In the genomic region with DNA sequence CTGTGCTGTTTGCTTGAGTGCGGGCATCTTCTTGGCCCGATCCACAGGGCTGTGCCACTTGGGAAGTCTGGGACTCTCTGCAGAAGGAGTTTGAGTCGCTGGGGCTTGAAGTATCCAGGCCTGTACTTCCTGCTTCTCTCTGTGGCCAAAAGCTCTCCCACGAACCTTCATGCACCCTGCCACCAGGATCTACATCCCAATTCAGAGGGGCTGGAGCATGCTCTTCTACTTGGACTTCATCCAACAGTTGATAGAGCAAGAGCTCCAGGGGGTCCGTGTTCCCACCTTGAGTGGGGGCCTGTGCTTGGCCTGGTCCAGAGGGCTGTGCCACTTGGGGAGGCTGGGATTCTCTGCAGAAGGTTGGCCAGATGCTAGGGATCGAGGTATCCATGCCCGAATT, we compare ENCODE assay signal across 11 mouse cellular contexts. TPM values are rescaled to one million over a fixed set of nuclear protein-coding genes. Genes with fewer than 3 reads are reported as not detected.
DNase-seq lines count a peak whose midpoint lies in the region; ATAC-seq and TF ChIP-seq lines count a peak whose summit lies in the region.
"Not testable (repeated sequence)": the region's sequence is repeated elsewhere in the genome, so short reads cannot be mapped to it uniquely, and the experiment has no call there.
"Had no signal": no experiment of that assay in that cellular context is flagged by ENCODE, and none has a peak within 500 bp of the region (broad histone marks: within the 10 kb centered on the region; RNA-seq: fewer than 3 reads in every experiment).

No protein-coding gene starts in this region.

- H3K27me3 ChIP-seq in cerebellum, adult 2 months (ENCODE audit: control insufficient read depth, insufficient read depth, low read length); heart, embryonic 16.5 days (ENCODE audit: control insufficient read depth, insufficient read depth, low read length); kidney, embryonic 14.5 days (ENCODE audit: control insufficient read depth, insufficient read depth, low read length); liver, embryonic 14.5 days (ENCODE audit: control insufficient read depth, insufficient read depth, low read length); midbrain, embryonic 14.5 days (ENCODE audit: control insufficient read depth, insufficient read depth, low read length): not testable (repeated sequence)

- ATAC-seq in heart, embryonic 16.5 days (replicated peaks; ENCODE audit: extremely low read depth, insufficient read depth, low FRiP score): peak; percentile 17; the same call in 1 of the 2 replicates
- peak; percentile 38; the same call in 1 of the 2 replicates for ATAC-seq in kidney, embryonic 14.5 days (ENCODE audit: low FRiP score, low TSS enrichment)
- peak; percentile 13; the same call in 1 of the 2 replicates for ATAC-seq in liver, embryonic 14.5 days (ENCODE audit: insufficient read depth)
- ATAC-seq in midbrain, embryonic 14.5 days (ENCODE audit: low FRiP score, low TSS enrichment): peak; percentile 41

- H3K4me3 ChIP-seq in cerebellum, adult 2 months (replicated peaks; ENCODE audit: insufficient read depth, low read depth, low read length); heart, embryonic 16.5 days (ENCODE audit: low read length); kidney, embryonic 14.5 days (ENCODE audit: low read length); liver, embryonic 14.5 days (ENCODE audit: insufficient read depth in 1 of 2, low read depth in 2 of 2, low read length in 2 of 2); midbrain, embryonic 14.5 days (replicated peaks; ENCODE audit: low read depth, low read length): not testable (repeated sequence)

- peaks cover 14% of the 10 kb centered on the region for H3K9me3 ChIP-seq in heart, embryonic 16.5 days (replicated peaks; ENCODE audit: control insufficient read depth, low read length)
- peaks cover 19% of the 10 kb centered on the region for H3K9me3 ChIP-seq in kidney, embryonic 14.5 days (ENCODE audit: control insufficient read depth, low read length)
- not testable (repeated sequence) for H3K9me3 ChIP-seq in liver, embryonic 14.5 days (ENCODE audit: control insufficient read depth, low read length)
- H3K9me3 ChIP-seq in midbrain, embryonic 14.5 days (ENCODE audit: control insufficient read depth, low read length): peaks cover 15% of the 10 kb centered on the region

- not testable (repeated sequence) for H3K27ac ChIP-seq in cerebellum, adult 2 months (ENCODE audit: insufficient read depth, low read length); heart, embryonic 16.5 days (ENCODE audit: low read length); kidney, embryonic 14.5 days (ENCODE audit: low read depth, low read length); liver, embryonic 14.5 days; midbrain, embryonic 14.5 days (replicated peaks; ENCODE audit: low read depth, low read length)

- H3K9ac ChIP-seq in heart, embryonic 16.5 days (ENCODE audit: low read length); kidney, embryonic 14.5 days (ENCODE audit: low read depth, low read length); liver, embryonic 14.5 days (replicated peaks); midbrain, embryonic 14.5 days (replicated peaks; ENCODE audit: low read length): not testable (repeated sequence)

- H3K4me2 ChIP-seq in heart, embryonic 16.5 days (ENCODE audit: low read depth, low read length); kidney, embryonic 14.5 days (replicated peaks; ENCODE audit: low read depth, low read length); liver, embryonic 14.5 days (ENCODE audit: low read depth); midbrain, embryonic 14.5 days (ENCODE audit: low read length): not testable (repeated sequence)

- not testable (repeated sequence) for H3K4me1 ChIP-seq in cerebellum, adult 2 months (ENCODE audit: control insufficient read depth, insufficient read depth, low read length); heart, embryonic 16.5 days (ENCODE audit: control insufficient read depth, insufficient read depth, low read length); kidney, embryonic 14.5 days (ENCODE audit: control insufficient read depth, insufficient read depth, low read length); liver, embryonic 14.5 days (replicated peaks; ENCODE audit: control insufficient read depth in 2 of 2, insufficient read depth in 2 of 2, low read length in 1 of 2); midbrain, embryonic 14.5 days (ENCODE audit: control insufficient read depth, insufficient read depth, low read length)

- TF ChIP-seq POLR2A in cerebellum, adult 2 months (IDR thresholded peaks at IDR 0.05; ENCODE audit: borderline replicate concordance, insufficient read depth, low read length): not testable (repeated sequence)

- WGBS in cerebellum, adult 2 months: 71% methylated on average over 5 of the region's 7 CpGs
- 74% methylated on average over 5 of the region's 7 CpGs for WGBS in heart, embryonic 16.5 days
- 88% methylated on average over 5 of the region's 7 CpGs for WGBS in kidney, embryonic 14.5 days
- 67% methylated on average over 5 of the region's 7 CpGs for WGBS in liver, embryonic 14.5 days (ENCODE audit: insufficient replicate concordance)
- 87% methylated on average over 5 of the region's 7 CpGs for WGBS in midbrain, embryonic 14.5 days

- TF ChIP-seq CTCF in cerebellum, adult 2 months (IDR thresholded peaks at IDR 0.05; ENCODE audit: borderline replicate concordance, insufficient read depth, low read depth, low read length); liver, embryonic 14.5 days (IDR thresholded peaks at IDR 0.05; ENCODE audit: low read depth): not testable (repeated sequence)

- peak; percentile 35 to 51 for DNase-seq in cerebellum, adult 2 months
- peak; percentile 66 for DNase-seq in gastrocnemius, adult 18-20 months (ENCODE audit: low spot score)
- DNase-seq in liver, embryonic 14.5 days (ENCODE audit: low read depth in 3 of 3, low spot score in 3 of 3); midbrain, embryonic 14.5 days: not testable (repeated sequence)
- peak; percentile 63 to 88 for DNase-seq in spleen, postnatal 4 days (ENCODE audit: low spot score in 2 of 2)
- DNase-seq in urinary bladder, postnatal 4 days (ENCODE audit: low spot score in 2 of 2): peak; percentile 75 to 94

- H3K36me3 ChIP-seq in heart, embryonic 16.5 days (ENCODE audit: control insufficient read depth, insufficient read depth); kidney, embryonic 14.5 days (ENCODE audit: control insufficient read depth, insufficient read depth, low read length); liver, embryonic 14.5 days (replicated peaks; ENCODE audit: control insufficient read depth, insufficient read depth, low read depth); midbrain, embryonic 14.5 days (ENCODE audit: control insufficient read depth, insufficient read depth, low read length): not testable (repeated sequence)

- not testable (repeated sequence) for TF ChIP-seq EP300 in liver, embryonic 14.5 days (IDR thresholded peaks at IDR 0.05; ENCODE audit: low read depth)

RNA-seq across cellular contexts. Expression of a gene that starts 1.4 kb away (rescaled TPM):
- not detected in 2 replicates for polyA plus RNA-seq in cerebellum, adult 2 months (2012; rRNA removed)
- not detected for total RNA-seq in gastrocnemius, adult 18-20 months (2021)
- polyA plus RNA-seq in heart, embryonic 16.5 days (2015; fragmentation: Nextera tagmentation; extraction: Ambion mirVana): 0.08 TPM in 1 of 2 replicates, not detected in the other
- polyA plus RNA-seq in kidney, embryonic 14.5 days (2014; fragmentation: Nextera tagmentation; extraction: Ambion mirVana): not detected in 2 replicates
- polyA plus RNA-seq in liver, embryonic 14.5 days (2012; rRNA removed): not detected in 2 replicates
- not detected in 2 replicates for polyA plus RNA-seq in liver, embryonic 14.5 days (2014; fragmentation: Nextera tagmentation; extraction: Ambion mirVana)
- not detected in 2 replicates for polyA plus RNA-seq in midbrain, embryonic 14.5 days (2014; fragmentation: Nextera tagmentation; extraction: Ambion mirVana)
- total RNA-seq: adrenal gland, postnatal 4 days; hematopoietic stem cell, adult 5-6 weeks; liver, adult 2 months had no signal
- polyA plus RNA-seq: liver, adult 2 months had no signal

RNA-seq across cellular contexts. Expression of a gene that starts 5.4 kb away (rescaled TPM):
- 0.05 TPM in 1 of 2 replicates, not detected in the other for polyA plus RNA-seq in cerebellum, adult 2 months (2012; rRNA removed)
- not detected for total RNA-seq in gastrocnemius, adult 18-20 months (2021)
- polyA plus RNA-seq in heart, embryonic 16.5 days (2015; fragmentation: Nextera tagmentation; extraction: Ambion mirVana): not detected in 2 replicates
- polyA plus RNA-seq in kidney, embryonic 14.5 days (2014; fragmentation: Nextera tagmentation; extraction: Ambion mirVana): not detected in 2 replicates
- polyA plus RNA-seq in liver, embryonic 14.5 days (2012; rRNA removed): not detected in 2 replicates
- polyA plus RNA-seq in liver, embryonic 14.5 days (2014; fragmentation: Nextera tagmentation; extraction: Ambion mirVana): not detected in 2 replicates
- not detected in 2 replicates for polyA plus RNA-seq in midbrain, embryonic 14.5 days (2014; fragmentation: Nextera tagmentation; extraction: Ambion mirVana)
- total RNA-seq: adrenal gland, postnatal 4 days; hematopoietic stem cell, adult 5-6 weeks; liver, adult 2 months had no signal
- polyA plus RNA-seq: liver, adult 2 months had no signal

RNA-seq across cellular contexts. Expression of a gene that starts 6.4 kb away (rescaled TPM):
- not detected in 2 replicates for polyA plus RNA-seq in cerebellum, adult 2 months (2012; rRNA removed)
- not detected for total RNA-seq in gastrocnemius, adult 18-20 months (2021)
- not detected in 2 replicates for polyA plus RNA-seq in heart, embryonic 16.5 days (2015; fragmentation: Nextera tagmentation; extraction: Ambion mirVana)
- polyA plus RNA-seq in kidney, embryonic 14.5 days (2014; fragmentation: Nextera tagmentation; extraction: Ambion mirVana): not detected in 2 replicates
- not detected in 2 replicates for polyA plus RNA-seq in liver, embryonic 14.5 days (2012; rRNA removed)
- polyA plus RNA-seq in liver, embryonic 14.5 days (2014; fragmentation: Nextera tagmentation; extraction: Ambion mirVana): not detected in 2 replicates
- not detected in 2 replicates for polyA plus RNA-seq in midbrain, embryonic 14.5 days (2014; fragmentation: Nextera tagmentation; extraction: Ambion mirVana)
- total RNA-seq: adrenal gland, postnatal 4 days; hematopoietic stem cell, adult 5-6 weeks; liver, adult 2 months had no signal
- polyA plus RNA-seq: liver, adult 2 months had no signal

RNA-seq across cellular contexts. Expression of a gene that starts 24.2 kb away (rescaled TPM):
- 59.9 and 63.8 TPM in 2 replicates for polyA plus RNA-seq in cerebellum, adult 2 months (2012; rRNA removed)
- total RNA-seq in gastrocnemius, adult 18-20 months (2021): 10 to 100 TPM; 18.8 to 25.7 TPM
- polyA plus RNA-seq in heart, embryonic 16.5 days (2015; fragmentation: Nextera tagmentation; extraction: Ambion mirVana): 34.1 and 38.1 TPM in 2 replicates
- polyA plus RNA-seq in kidney, embryonic 14.5 days (2014; fragmentation: Nextera tagmentation; extraction: Ambion mirVana): 52.2 and 62.0 TPM in 2 replicates
- 5.8 and 9.4 TPM in 2 replicates for polyA plus RNA-seq in liver, embryonic 14.5 days (2012; rRNA removed)
- polyA plus RNA-seq in liver, embryonic 14.5 days (2014; fragmentation: Nextera tagmentation; extraction: Ambion mirVana): 20.1 and 20.6 TPM in 2 replicates
- polyA plus RNA-seq in midbrain, embryonic 14.5 days (2014; fragmentation: Nextera tagmentation; extraction: Ambion mirVana): 80.5 and 93.6 TPM in 2 replicates
